Mouse (Mus musculus) cortical plate, adult 2 months (tissue): ENCODE measurements at regions not wholly inside any gene's neighbourhood (a gene's known extent, or its start where the extent isn't known, plus 50 kb on each side); places are given as distances from the start of the nearest gene placed in this dataset.

Source experiments
- CTCF ChIP-seq: fragments of 200-500 bp; IDR thresholded peaks from 2 replicates; pipeline ENCODE4 v1.5.1; 2011; ENCODE audit warnings: mild to moderate bottlenecking, control low read depth, low read length; ENCODE audit not compliant: insufficient read depth; ENCODE audit errors: extremely low read depth
- POLR2A ChIP-seq: fragments of 200-500 bp; IDR thresholded peaks from 2 replicates; pipeline ENCODE4 v1.6.1; 2011; ENCODE audit warnings: mild to moderate bottlenecking, low read length, control low read depth; ENCODE audit not compliant: insufficient read depth; ENCODE audit errors: extremely low read depth

- TF ChIP-seq POLR2A (no peak), CTCF (no peak)
Measured at GRCm38 (mm10) chr3:61089931-61090330, 87.3 kb downstream of the P2ry1 start.
